Mouse (Mus musculus) limb, embryonic 11.5 days (tissue): ENCODE data around the gene Pglyrp3. TPM values are rescaled to one million over a fixed set of nuclear protein-coding genes. Genes with fewer than 3 reads are reported as not detected.
"Not testable (repeated sequence)": the region's sequence is repeated elsewhere in the genome, so short reads cannot be mapped to it uniquely, and the experiment has no call there.

Experiments
- ATAC-seq: fragments of 200-750 bp; cut with Nextera tagmentation; 2 replicates; pipeline ENCODE4 v1.8.0; 2017; ENCODE audit warnings: low read depth; ENCODE audit not compliant: insufficient number of reproducible peaks, low FRiP score, low TSS enrichment
- DNase-seq: peaks from one replicate; pipeline ENCODE4 v3.0.0-alpha.2; 2015; ENCODE audit warnings: low spot score
- H3K27ac ChIP-seq: fragments of 300-500 bp; sonication (generic); replicated peaks from 2 replicates; pipeline ENCODE4 v1.5.1; 2014; ENCODE audit warnings: low read depth, mild to moderate bottlenecking, low read length
- H3K27me3 ChIP-seq: fragments of 300-500 bp; sonication (generic); 2 replicates; pipeline ENCODE4 v1.6.1; 2014; ENCODE audit warnings: mild to moderate bottlenecking, low read length, mixed read lengths; ENCODE audit not compliant: control insufficient read depth, insufficient read depth
- H3K36me3 ChIP-seq: fragments of 300-500 bp; sonication (generic); 2 replicates; pipeline ENCODE4 v1.6.1; 2014; ENCODE audit warnings: mild to moderate bottlenecking, low read length, moderate library complexity, mixed read lengths; ENCODE audit not compliant: control insufficient read depth, insufficient read depth
- H3K4me1 ChIP-seq: fragments of 300-500 bp; sonication (generic); 2 replicates; pipeline ENCODE4 v1.6.1; 2014; ENCODE audit warnings: low read length, mixed read lengths; ENCODE audit not compliant: control insufficient read depth, insufficient read depth
- H3K4me2 ChIP-seq: fragments of 300-500 bp; sonication (generic); 2 replicates; pipeline ENCODE4 v1.6.1; 2014; ENCODE audit warnings: low read depth, mild to moderate bottlenecking, moderate library complexity; ENCODE audit not compliant: severe bottlenecking
- H3K4me3 ChIP-seq: fragments of 300-500 bp; sonication (generic); 2 replicates; pipeline ENCODE4 v1.5.1; 2014; ENCODE audit warnings: low read depth, low read length
- H3K9ac ChIP-seq: fragments of 300-500 bp; sonication (generic); 2 replicates; pipeline ENCODE4 v1.6.1; 2014; ENCODE audit warnings: mild to moderate bottlenecking, low read length
- H3K9me3 ChIP-seq: fragments of 300-500 bp; sonication (generic); 2 replicates; pipeline ENCODE4 v1.6.1; 2016; ENCODE audit warnings: low read length; ENCODE audit not compliant: control insufficient read depth
- WGBS: fragments of 180-500 bp; shearing (Covaris S2); extraction: QIAGEN DNeasy Blood & Tissue Kit; methylation state at CpG from one replicate; pipeline ENCODE4 v1.1.7; 2014; 5-methylcytosine and 5-hydroxymethylcytosine counted together
- polyA plus RNA-seq: library from polyadenylated mRNA; unstranded; fragments of >200 nt; fragmentation: Nextera tagmentation; extraction: Ambion mirVana; gene quantifications from 2 replicates; pipeline ENCODE4 v1.2.1, GENCODE M21; 2014

Pglyrp3 gene
- not detected in 2 replicates for polyA plus RNA-seq

DNA sequence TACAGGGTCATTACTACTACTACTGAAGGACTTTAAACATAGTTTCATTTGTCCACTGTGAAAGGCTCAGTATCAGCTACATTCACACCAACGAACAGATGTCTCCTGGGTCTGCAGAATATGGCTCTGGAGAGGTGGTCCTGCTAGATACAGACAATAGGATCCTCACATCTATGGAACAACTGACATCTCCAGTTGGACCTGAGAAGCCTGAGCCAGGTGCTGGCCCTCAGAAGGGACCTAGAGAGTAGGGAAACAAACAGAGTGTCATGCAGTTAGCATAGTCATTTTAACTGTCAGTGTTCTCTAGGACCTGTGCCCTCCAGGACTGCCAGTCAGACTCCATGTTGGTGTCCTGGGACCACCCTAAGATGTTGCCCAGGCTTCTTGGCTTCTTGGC, at the start of gene Pglyrp3:
Pglyrp3 (plus strand) TSS at position 301 of the 400 bp plus-strand sequence.
- H3K36me3 ChIP-seq = no peaks in the 10 kb centered on the region
- ATAC-seq (no peak), DNase-seq (no peak)
- 81% methylated on average over 1 of the region's 1 CpGs for WGBS
- no peaks in the 10 kb centered on the region for H3K27me3 ChIP-seq
- H3K4me1 ChIP-seq = no peaks in the 10 kb centered on the region
- H3K9ac ChIP-seq = no peak within 1 kb of the TSS
- H3K9me3 ChIP-seq = no peaks in the 10 kb centered on the region
- H3K27ac ChIP-seq = no peak within 1 kb of the TSS
- H3K4me3 ChIP-seq = no peak within 1 kb of the TSS
- H3K4me2 ChIP-seq = no peak within 1 kb of the TSS

DNA sequence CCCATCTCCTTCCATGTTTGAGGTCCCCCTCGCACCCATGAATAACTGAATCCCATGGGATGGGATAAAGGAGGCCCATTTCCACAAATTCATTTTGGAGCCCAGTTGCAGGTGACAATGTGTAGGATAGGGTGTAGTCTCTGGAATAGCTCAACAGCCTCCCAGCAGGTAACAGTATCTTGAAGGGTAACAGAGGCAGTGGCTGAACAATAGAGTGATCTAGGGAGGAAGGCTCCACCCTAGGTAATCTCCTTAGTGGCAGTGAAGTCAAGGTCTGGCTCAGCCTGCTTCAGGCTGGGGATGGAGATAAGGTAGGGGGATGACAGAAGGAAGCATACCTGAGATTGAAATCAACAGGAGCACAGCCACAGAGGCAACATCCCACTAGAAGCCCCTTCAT, 3.4 kb upstream of the Pglyrp3 start:
- no peaks in the 10 kb centered on the region for H3K9me3 ChIP-seq
- no peak overlapping the region for H3K27ac ChIP-seq
- no peak overlapping the region for H3K4me3 ChIP-seq
- H3K9ac ChIP-seq = no peak overlapping the region
- 89% methylated on average over 1 of the region's 1 CpGs for WGBS
- H3K36me3 ChIP-seq = no peaks in the 10 kb centered on the region
- no peaks in the 10 kb centered on the region for H3K27me3 ChIP-seq
- ATAC-seq = no peak
- H3K4me2 ChIP-seq = no peak overlapping the region
- no peaks in the 10 kb centered on the region for H3K4me1 ChIP-seq
- DNase-seq = no peak

GRCm38 (mm10) chr3:92024541-92024940, 10.2 kb downstream of the Pglyrp3 start:
- ATAC-seq, H3K36me3 ChIP-seq, H3K9me3 ChIP-seq, H3K27ac ChIP-seq, H3K9ac ChIP-seq, H3K4me2 ChIP-seq, H3K27me3 ChIP-seq, H3K4me1 ChIP-seq, H3K4me3 ChIP-seq: not testable (repeated sequence)
- DNase-seq = peak; percentile 21
- 57% methylated on average over 24 of the region's 24 CpGs for WGBS

- no peak overlapping the region for H3K27ac ChIP-seq
- WGBS = 43% methylated on average over 2 of the region's 2 CpGs
- no peaks in the 10 kb centered on the region for H3K27me3 ChIP-seq
- DNase-seq (no peak), ATAC-seq (no peak)
- H3K9me3 ChIP-seq = no peaks in the 10 kb centered on the region
- no peaks in the 10 kb centered on the region for H3K4me1 ChIP-seq
- H3K9ac ChIP-seq = no peak overlapping the region
- no peak overlapping the region for H3K4me2 ChIP-seq
- no peak overlapping the region for H3K4me3 ChIP-seq
- H3K36me3 ChIP-seq = no peaks in the 10 kb centered on the region
Measured at GRCm38 (mm10) chr3:92033203-92033602, 18.8 kb downstream of the Pglyrp3 start.

GRCm38 (mm10) chr3:92033892-92034291, 19.5 kb downstream of the Pglyrp3 start:
- DNase-seq (no peak), ATAC-seq (no peak)
- Histone ChIP-seq H3K9me3 (no peaks in the 10 kb centered on the region), H3K4me2 (no peak overlapping the region), H3K36me3 (no peaks in the 10 kb centered on the region), H3K9ac (no peak overlapping the region), H3K27me3 (no peaks in the 10 kb centered on the region), H3K4me1 (no peaks in the 10 kb centered on the region), H3K4me3 (no peak overlapping the region), H3K27ac (no peak overlapping the region)
- WGBS = 71% methylated on average over 1 of the region's 1 CpGs

GRCm38 (mm10) chr3:92050382-92051054, 36.1 kb downstream of the Pglyrp3 start:
- H3K27me3 ChIP-seq = no peaks in the 10 kb centered on the region
- no peaks in the 10 kb centered on the region for H3K9me3 ChIP-seq
- H3K27ac ChIP-seq = no peak overlapping the region
- no peaks in the 10 kb centered on the region for H3K36me3 ChIP-seq
- peak; percentile 25 for DNase-seq
- no peak overlapping the region for H3K4me3 ChIP-seq
- H3K9ac ChIP-seq = no peak overlapping the region
- ATAC-seq = no peak
- H3K4me2 ChIP-seq = no peak overlapping the region
- no peaks in the 10 kb centered on the region for H3K4me1 ChIP-seq
- WGBS = 54% methylated on average over 6 of the region's 6 CpGs

DNA sequence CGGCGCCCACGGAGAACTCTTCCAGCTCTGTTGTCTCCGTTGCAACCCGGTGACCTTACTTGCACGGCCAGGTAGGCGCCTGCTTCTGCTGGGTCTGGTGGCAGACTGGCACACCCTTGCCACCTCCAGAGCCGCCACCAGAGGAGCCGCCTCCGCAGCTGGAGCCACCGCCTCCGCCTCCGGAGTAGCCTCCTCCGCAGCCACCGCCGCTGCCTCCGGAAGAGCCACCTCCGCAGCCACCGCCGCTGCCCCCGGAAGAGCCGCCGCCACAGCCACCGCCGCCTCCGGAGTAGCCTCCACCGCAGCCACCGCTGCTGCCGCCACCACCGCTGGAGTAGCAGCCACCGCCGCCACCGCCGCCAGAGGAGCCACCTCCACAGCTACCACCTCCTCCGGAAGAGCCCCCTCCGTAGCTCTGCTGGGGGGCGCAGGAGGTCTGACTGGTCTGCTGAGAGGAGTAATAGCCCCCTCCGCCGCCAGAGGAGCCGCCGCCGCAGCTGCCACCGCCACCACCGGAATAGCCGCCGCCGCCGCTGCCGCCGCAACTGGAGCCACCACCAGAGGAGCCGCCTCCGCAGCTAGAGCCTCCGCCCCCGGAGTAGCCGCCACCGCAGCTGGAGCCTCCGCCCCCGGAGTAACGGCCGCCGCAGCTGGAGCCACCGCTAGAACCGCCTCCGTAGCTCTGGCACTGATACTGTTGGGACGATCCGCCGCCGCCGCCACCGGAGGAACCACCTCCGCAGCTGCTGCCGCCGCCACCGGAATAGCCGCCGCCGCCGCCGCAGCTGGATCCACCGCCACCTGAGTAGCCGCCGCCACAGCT, 66.3 kb downstream of the Pglyrp3 start:
- ATAC-seq (peak; percentile 78), DNase-seq (peak; percentile 66)
- under 1% methylated on average over 75 of the region's 82 CpGs for WGBS

More for the DNA sequence above, 66.3 kb downstream of the Pglyrp3 start:
- Histone ChIP-seq H3K36me3 (no peaks in the 10 kb centered on the region), H3K9ac (peak overlapping the region; percentile 64), H3K27me3 (peaks cover 13% of the 10 kb centered on the region; the same call in 1 of the 2 replicates), H3K4me3 (peak overlapping the region; percentile 68), H3K9me3 (no peaks in the 10 kb centered on the region), H3K4me1 (no peaks in the 10 kb centered on the region), H3K4me2 (peak overlapping the region; percentile 89), H3K27ac (peak overlapping the region; percentile 68; the same call in 1 of the 2 replicates)
